Mouse (Mus musculus) cerebellum, adult 2 months (tissue): Measurements from ENCODE around the gene Dnm3.

Source experiments
- CTCF ChIP-seq: fragments of 200-500 bp; IDR thresholded peaks from 2 replicates; pipeline ENCODE4 v1.5.1; 2011; ENCODE audit warnings: low read depth, mild to moderate bottlenecking, control low read depth, low read length, moderate library complexity, borderline replicate concordance; ENCODE audit not compliant: insufficient read depth
- POLR2A ChIP-seq: fragments of 200-500 bp; IDR thresholded peaks from 2 replicates; pipeline ENCODE4 v1.6.1; 2011; ENCODE audit warnings: low read length, control low read depth, borderline replicate concordance; ENCODE audit not compliant: insufficient read depth

DNA sequence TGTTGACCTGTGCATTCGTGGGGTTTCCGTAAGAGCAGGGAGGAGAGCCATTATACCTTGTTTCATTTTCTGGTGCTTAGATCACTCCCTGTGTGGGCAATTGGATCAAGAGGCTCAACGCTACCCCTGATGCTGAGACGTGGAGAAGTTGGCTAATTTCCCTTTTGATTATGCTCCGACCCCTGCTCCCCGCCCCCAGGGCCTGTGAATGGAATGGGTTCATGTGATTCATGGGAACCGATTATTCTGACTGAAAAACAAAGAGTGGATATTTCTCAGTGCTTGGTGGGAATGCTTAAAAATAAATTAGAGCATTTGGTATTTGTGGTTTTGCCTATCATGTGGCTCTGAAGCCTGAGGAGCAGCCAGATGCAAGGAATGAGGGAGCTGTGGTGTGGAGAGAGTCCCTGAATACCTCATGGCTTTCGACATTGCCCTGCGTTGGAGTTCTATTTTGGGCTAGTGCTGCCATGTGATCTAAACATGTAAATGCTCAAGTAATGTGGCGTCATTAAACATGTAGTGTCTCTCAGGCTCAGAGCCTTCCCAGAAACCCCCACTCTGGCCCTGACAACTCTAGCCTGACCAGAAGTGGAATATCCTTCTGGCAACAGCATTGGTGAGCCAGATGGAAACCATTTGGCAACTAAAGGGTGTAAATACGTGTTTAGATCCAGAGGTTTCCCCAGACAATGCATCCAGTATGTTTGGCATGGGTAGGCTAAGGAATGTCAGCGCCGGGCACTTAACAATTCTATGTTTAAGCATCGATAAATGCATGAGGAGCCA is 473.9 kb downstream of the Dnm3 start:
- TF ChIP-seq POLR2A (no peak), CTCF (no peak)
